Mouse (Mus musculus) testis, adult 2 months (tissue): ENCODE data around the gene Elp5.

Experiments used
- CTCF ChIP-seq: fragments of 200-500 bp; IDR thresholded peaks from 2 replicates; pipeline ENCODE4 v1.5.1; 2012; ENCODE audit warnings: low read depth, mild to moderate bottlenecking, inconsistent platforms, low read length, moderate library complexity; ENCODE audit not compliant: control insufficient read depth, insufficient read depth, insufficient replicate concordance
- POLR2A ChIP-seq: fragments of 200-500 bp; IDR thresholded peaks from 2 replicates; pipeline ENCODE4 v1.6.1; 2012; ENCODE audit warnings: low read depth, mild to moderate bottlenecking, inconsistent platforms, low read length, moderate library complexity; ENCODE audit not compliant: control insufficient read depth

DNA sequence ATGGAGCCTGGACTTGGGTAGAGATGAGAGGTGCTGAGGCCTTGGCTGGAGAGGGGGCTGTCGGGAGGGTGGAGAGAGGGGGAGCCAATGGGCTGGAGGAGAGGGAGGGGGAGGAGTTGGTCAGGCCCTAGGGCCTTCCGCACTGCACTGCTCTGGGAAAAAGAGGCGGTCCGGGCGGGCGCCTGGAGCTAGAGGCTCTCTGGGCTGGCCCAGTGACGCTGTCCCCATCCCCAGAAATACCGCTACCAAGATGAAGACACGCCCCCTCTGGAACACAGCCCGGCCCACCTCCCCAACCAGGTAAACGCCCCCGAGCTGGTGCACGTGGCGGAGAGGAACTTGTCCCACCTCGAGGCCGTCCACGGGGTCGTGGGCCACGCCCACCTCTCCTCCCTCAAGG lies 44.4 kb upstream of the Elp5 start:
- no peak for TF ChIP-seq POLR2A
- TF ChIP-seq CTCF = no peak
